Mouse (Mus musculus) C2C12 (cell line): ENCODE data around the gene Cox5b. TPM values are rescaled to one million over a fixed set of nuclear protein-coding genes. Genes with fewer than 3 reads are reported as not detected.

Experiments used
- H3K27me3 ChIP-seq: one replicate; pipeline ENCODE4 v1.6.1; 2011; ENCODE audit not compliant: control insufficient read depth, insufficient read depth, insufficient read length
- H3K36me3 ChIP-seq: one replicate; pipeline ENCODE4 v1.6.1; 2011; ENCODE audit not compliant: control insufficient read depth, insufficient read depth
- H3K4me3 ChIP-seq: one replicate; pipeline ENCODE4 v1.5.1; 2011; ENCODE audit warnings: mild to moderate bottlenecking, control low read depth; ENCODE audit not compliant: poor library complexity, insufficient read depth, severe bottlenecking
- H3K79me2 ChIP-seq: one replicate; pipeline ENCODE4 v1.6.1; 2011; ENCODE audit not compliant: control insufficient read depth, insufficient read depth
- H3K79me3 ChIP-seq: one replicate; pipeline ENCODE4 v1.6.1; 2011; ENCODE audit warnings: low read depth, control low read depth
- H3ac ChIP-seq: one replicate; pipeline ENCODE3; 2011; ENCODE audit warnings: low read depth; ENCODE audit not compliant: control insufficient read depth, insufficient read length
- CEBPB ChIP-seq: IDR thresholded peaks from one replicate; pipeline ENCODE4 v1.6.1; 2011; ENCODE audit warnings: low read depth, mild to moderate bottlenecking, control low read depth, moderate library complexity
- CTCF ChIP-seq: IDR thresholded peaks from one replicate; pipeline ENCODE4 v1.5.1; 2011; ENCODE audit not compliant: control insufficient read depth, insufficient read depth, insufficient read length
- FOSL1 ChIP-seq: IDR thresholded peaks from one replicate; pipeline ENCODE4 v1.8.0; 2011; ENCODE audit warnings: mild to moderate bottlenecking, low read length; ENCODE audit not compliant: poor library complexity, insufficient read depth, severe bottlenecking
- MAX ChIP-seq: IDR thresholded peaks from one replicate; pipeline ENCODE4 v1.6.1; 2011; ENCODE audit warnings: mild to moderate bottlenecking, control low read depth
- MYOD1 ChIP-seq: IDR thresholded peaks from one replicate; pipeline ENCODE4 v1.6.1; 2011; ENCODE audit warnings: low read depth; ENCODE audit not compliant: control insufficient read depth, insufficient read length
- MYOG ChIP-seq: IDR thresholded peaks from one replicate; pipeline ENCODE4 v1.6.1; 2011; ENCODE audit not compliant: control insufficient read depth, insufficient read length; ENCODE audit errors: extremely low read depth
- USF1 ChIP-seq: IDR thresholded peaks from one replicate; pipeline ENCODE4 v1.6.1; 2011; ENCODE audit warnings: low read depth, mild to moderate bottlenecking, control low read depth, moderate library complexity
- microRNA-seq: library from miRNA; unstranded; fragments of <30 nt; microRNA quantifications from one replicate; pipeline ENCODE4, GENCODE M21; 2019; ENCODE audit warnings: borderline microRNAs expressed
- polyA plus RNA-seq: library from polyadenylated mRNA; unstranded; fragments of >200 nt; fragmentation: generic; extraction: Trizol; gene quantifications from one replicate; pipeline ENCODE4 v1.2.1, GENCODE M21; 2012; ENCODE audit warnings: missing spikeins

Cox5b gene
- polyA plus RNA-seq, 1 experiment: 734 TPM

DNA sequence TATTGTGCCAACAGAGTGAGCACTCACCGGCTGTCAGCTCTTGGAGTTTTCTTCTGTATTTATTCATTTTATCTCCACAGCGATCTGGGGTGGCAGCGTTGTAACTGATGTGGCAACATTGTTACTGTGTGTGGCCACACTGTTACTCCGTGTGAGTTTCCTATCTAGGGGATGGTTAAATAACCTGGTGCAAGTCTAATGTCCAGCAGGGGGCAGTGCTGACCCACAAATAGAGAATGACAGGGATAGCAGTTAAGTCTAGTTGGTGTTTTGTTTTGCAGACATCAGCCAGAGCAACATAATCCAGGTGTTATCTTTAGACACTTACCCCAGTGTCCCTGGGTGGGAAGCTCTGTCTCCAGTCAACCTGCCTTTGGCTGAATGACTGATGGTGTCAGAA lies 46.1 kb downstream of the Cox5b start:
- Histone ChIP-seq H3K36me3 (no peaks in the 10 kb centered on the region), H3K79me3 (no peaks in the 10 kb centered on the region), H3K27me3 (peaks cover 5% of the 10 kb centered on the region), H3ac (no peak overlapping the region), H3K79me2 (no peaks in the 10 kb centered on the region), H3K4me3 (no peak overlapping the region)
- TF ChIP-seq CTCF (peak; percentile 42), MYOD1 (no peak)

DNA sequence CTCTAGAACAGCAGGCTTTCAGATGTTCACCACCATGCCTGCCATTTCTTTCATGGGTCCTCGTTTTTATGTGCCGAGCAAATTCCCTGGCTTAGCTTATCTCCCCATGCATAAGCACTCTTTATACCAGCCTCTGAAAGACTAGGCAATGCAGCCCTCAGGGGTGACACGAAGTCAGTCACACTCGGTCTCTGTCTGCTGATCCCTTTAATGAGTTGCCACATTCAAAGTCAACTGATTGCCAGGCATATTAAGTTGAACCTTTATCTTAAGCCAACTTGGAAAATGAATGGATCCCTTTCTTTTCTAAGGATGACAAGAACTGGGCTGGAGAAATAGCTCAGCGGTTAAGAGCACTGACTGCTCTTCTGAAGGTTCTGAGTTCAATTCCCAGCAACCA lies 48.0 kb downstream of the Cox5b start:
- Histone ChIP-seq H3K79me2 (no peaks in the 10 kb centered on the region), H3K27me3 (peaks cover 5% of the 10 kb centered on the region), H3K79me3 (no peaks in the 10 kb centered on the region), H3K36me3 (no peaks in the 10 kb centered on the region), H3ac (no peak overlapping the region), H3K4me3 (no peak overlapping the region)
- TF ChIP-seq CEBPB (no peak), MAX (no peak), FOSL1 (no peak), MYOG (no peak), MYOD1 (no peak), CTCF (no peak), USF1 (no peak)

DNA sequence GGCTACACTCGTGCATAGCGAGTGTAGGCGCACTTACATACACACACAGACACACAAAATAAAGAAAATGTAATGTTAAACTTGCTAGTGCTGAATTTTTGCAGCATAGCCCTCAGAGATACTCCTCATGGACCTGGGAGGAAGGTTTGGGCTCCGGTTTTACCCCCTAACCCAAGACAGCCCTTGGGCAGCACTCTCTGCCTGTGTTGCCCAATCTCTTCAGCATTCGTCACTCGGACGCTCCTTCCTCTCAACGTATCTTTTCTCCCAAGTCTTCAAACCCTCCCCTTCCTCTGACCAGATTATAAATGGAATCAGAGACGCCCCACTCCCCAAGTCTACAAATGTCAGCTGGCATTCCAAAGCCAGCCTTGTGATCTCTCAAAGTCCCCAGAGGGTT lies 51.8 kb downstream of the Cox5b start:
- peaks cover 5% of the 10 kb centered on the region for H3K27me3 ChIP-seq
- H3K79me2 ChIP-seq: no peaks in the 10 kb centered on the region
- no peaks in the 10 kb centered on the region for H3K36me3 ChIP-seq
- no peak for TF ChIP-seq USF1
- no peak overlapping the region for H3K4me3 ChIP-seq
- no peaks in the 10 kb centered on the region for H3K79me3 ChIP-seq
- no peak overlapping the region for H3ac ChIP-seq

Small RNA genes within 50 kb of the gene (microRNA-seq; reads per million reads assigned to microRNA genes)
- gene Gm24133: not detected

Other genes starting within 250 kb of the Cox5b start
- gene Lman2l, start 246.2 kb upstream of the Cox5b start, polyA plus RNA-seq: 14.3 TPM
- gene Cnnm4, start 219.8 kb upstream of the Cox5b start, polyA plus RNA-seq: 6.2 TPM
- 6.5 TPM for gene Cnnm3, start 179.6 kb upstream of the Cox5b start, polyA plus RNA-seq
- 1.1 TPM for gene Ankrd23, start 154.6 kb upstream of the Cox5b start, polyA plus RNA-seq
- gene Gm42417, start 152.0 kb upstream of the Cox5b start, polyA plus RNA-seq: 0.05 TPM
- gene Ankrd39, start 144.0 kb upstream of the Cox5b start, polyA plus RNA-seq: 7.8 TPM
- 16.6 TPM for gene Sema4c, start 133.1 kb upstream of the Cox5b start, polyA plus RNA-seq
- 0.08 TPM for gene Fam178b, start 8.3 kb upstream of the Cox5b start, polyA plus RNA-seq
- gene 4933424G06Rik, start 18.7 kb downstream of the Cox5b start, polyA plus RNA-seq: 0.02 TPM
- 106 TPM for gene Actr1b, start 23.0 kb downstream of the Cox5b start, polyA plus RNA-seq
- gene Zap70, start 70.3 kb downstream of the Cox5b start, polyA plus RNA-seq: not detected